Mouse (Mus musculus): Measurements from ENCODE around the gene Cherp. TPM values are rescaled to one million over a fixed set of nuclear protein-coding genes. Genes with fewer than 3 reads are reported as not detected.

The Cherp gene
- 45.6 and 49.4 TPM in 2 replicates for polyA plus RNA-seq (2015; fragmentation: Nextera tagmentation; extraction: Ambion mirVana)

DNA sequence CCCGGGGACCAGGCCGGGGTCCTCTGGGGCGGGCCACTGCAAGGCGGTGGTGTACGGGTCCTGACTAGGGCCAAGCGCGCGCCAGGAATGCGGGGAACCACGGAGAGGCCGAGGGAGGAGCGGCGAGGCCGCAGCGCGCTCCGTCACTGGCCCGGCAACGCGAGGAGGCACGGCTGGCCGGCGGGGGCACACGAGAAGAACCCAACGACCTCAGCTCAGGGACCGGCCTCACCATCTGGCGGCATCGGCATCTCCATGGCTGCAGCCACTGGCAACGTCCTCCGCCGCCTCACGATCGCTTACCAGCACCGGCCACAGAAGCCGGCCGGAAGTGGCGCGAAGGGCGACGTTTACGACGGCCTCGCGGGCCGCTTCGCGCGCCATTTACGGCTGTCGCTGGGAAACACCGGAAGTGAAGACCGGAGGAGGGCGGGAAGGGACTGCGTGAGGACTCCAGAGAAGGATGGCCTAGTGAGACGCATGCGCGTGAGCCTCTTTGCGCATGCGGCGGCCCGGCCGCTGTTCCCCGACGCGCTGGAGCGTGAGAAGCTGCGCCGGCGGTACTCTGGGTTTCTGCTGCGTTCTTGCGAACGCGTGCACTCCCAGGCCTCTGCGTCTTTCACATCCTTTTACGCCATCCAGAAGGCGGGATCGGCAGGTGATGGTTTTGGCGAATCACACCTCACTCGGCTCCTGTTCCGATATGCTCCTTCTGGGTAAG is at the start of gene Cherp:
Cherp (minus strand) TSS at position 401 of the 721 bp plus-strand sequence.
- Histone ChIP-seq H3K9ac (ENCODE audit: low read length) (peak within 1 kb of the TSS; percentile 94), H3K36me3 (ENCODE audit: control insufficient read depth, insufficient read depth, low read length) (peaks cover 28% of the 10 kb centered on the region), H3K27ac (ENCODE audit: low read length) (peak within 1 kb of the TSS; percentile 89), H3K4me1 (ENCODE audit: control insufficient read depth, insufficient read depth, low read length) (peaks cover 16% of the 10 kb centered on the region), H3K9me3 (replicated peaks; ENCODE audit: control insufficient read depth, low read length) (peaks cover 6% of the 10 kb centered on the region), H3K4me3 (replicated peaks; ENCODE audit: low read length) (peak within 1 kb of the TSS; percentile 95), H3K27me3 (ENCODE audit: control insufficient read depth, insufficient read depth, low read length) (no peaks in the 10 kb centered on the region), H3K4me2 (ENCODE audit: low read depth, low read length) (peak within 1 kb of the TSS; percentile 90)
- ATAC-seq (ENCODE audit: insufficient read depth, low FRiP score) = peak; percentile 96
- under 1% methylated on average over 80 of the region's 80 CpGs for WGBS

DNA sequence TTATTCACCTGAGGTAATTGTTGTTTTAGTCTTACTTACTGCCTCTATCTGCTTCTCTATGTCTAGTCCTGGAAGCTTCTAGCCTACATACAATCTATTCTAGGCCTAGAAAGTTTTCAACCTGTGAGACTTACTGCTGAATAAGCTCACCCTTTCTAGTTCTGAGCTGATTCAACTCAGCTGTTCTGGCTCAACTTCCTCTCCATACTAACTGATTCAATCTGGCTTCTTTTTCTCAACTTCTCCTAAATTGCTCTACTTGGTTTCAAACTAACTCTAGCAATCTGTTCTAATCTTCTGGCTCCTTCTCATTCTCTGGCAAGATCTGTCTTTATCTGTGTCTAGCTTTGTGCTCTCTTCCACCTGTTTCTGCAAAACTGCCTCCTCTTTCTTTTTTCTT is 46.9 kb upstream of the Cherp start:
- Histone ChIP-seq H3K9me3 (replicated peaks; ENCODE audit: control insufficient read depth, low read length) (no peaks in the 10 kb centered on the region), H3K36me3 (ENCODE audit: control insufficient read depth, insufficient read depth, low read length) (no peaks in the 10 kb centered on the region), H3K4me2 (ENCODE audit: low read depth, low read length) (no peak overlapping the region), H3K4me1 (ENCODE audit: control insufficient read depth, insufficient read depth, low read length) (peaks cover 6% of the 10 kb centered on the region; the same call in 1 of the 2 replicates), H3K27me3 (ENCODE audit: control insufficient read depth, insufficient read depth, low read length) (no peaks in the 10 kb centered on the region), H3K27ac (ENCODE audit: low read length) (no peak overlapping the region), H3K9ac (ENCODE audit: low read length) (no peak overlapping the region), H3K4me3 (replicated peaks; ENCODE audit: low read length) (no peak overlapping the region)
- no peak for ATAC-seq (ENCODE audit: insufficient read depth, low FRiP score)

DNA sequence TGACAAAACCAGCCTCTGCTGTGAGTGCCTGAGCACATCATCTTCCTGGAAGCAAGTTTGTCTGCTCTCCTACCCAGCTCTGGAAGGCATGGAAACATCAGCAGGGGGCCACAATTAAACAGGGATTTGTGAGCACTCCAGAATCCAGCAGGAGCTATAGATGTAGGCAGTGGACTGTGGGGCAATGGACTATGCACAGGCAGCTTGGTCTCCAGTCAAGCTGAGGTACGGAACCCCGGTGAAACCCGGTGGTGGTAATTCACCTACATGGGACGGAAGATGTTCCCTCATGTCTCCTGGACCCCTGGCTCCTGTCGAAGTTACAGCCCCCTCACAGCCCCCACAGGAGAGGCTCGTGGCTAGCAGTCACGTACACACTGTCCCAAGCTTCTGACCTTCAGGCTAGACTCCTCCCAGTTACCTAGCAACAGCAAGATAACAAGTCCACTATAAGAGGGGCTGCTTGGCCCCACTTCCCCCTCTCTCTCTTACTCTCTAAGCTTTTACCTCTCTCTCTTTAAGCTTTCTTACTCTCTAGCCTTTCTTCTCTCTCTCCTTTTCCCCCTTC is 42.5 kb upstream of the Cherp start:
- ATAC-seq (ENCODE audit: insufficient read depth, low FRiP score) = no peak
- Histone ChIP-seq H3K9ac (ENCODE audit: low read length) (no peak overlapping the region), H3K9me3 (replicated peaks; ENCODE audit: control insufficient read depth, low read length) (no peaks in the 10 kb centered on the region), H3K4me2 (ENCODE audit: low read depth, low read length) (no peak overlapping the region), H3K27ac (ENCODE audit: low read length) (no peak overlapping the region), H3K36me3 (ENCODE audit: control insufficient read depth, insufficient read depth, low read length) (no peaks in the 10 kb centered on the region), H3K27me3 (ENCODE audit: control insufficient read depth, insufficient read depth, low read length) (no peaks in the 10 kb centered on the region), H3K4me3 (replicated peaks; ENCODE audit: low read length) (no peak overlapping the region), H3K4me1 (ENCODE audit: control insufficient read depth, insufficient read depth, low read length) (peaks cover 9% of the 10 kb centered on the region)
- WGBS = 63% methylated on average over 7 of the region's 7 CpGs

DNA sequence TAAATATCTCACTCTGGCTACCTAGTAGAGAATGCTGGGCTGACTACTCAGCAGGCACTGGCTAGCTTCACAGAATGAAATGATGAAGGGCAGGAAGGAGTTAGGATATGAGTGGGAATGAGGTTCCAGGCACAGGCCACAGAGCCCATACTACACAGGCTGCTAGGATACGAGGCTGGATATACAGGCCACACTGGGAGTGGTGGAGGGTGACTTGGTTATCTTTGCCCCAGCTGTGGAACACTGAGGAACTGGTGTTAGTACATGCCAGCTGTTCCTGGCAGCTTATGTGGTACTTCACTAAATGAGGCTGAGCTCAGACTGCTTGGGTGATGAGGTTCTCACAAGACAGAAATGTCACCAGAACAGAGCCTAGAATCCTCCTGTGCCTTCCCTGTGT is 38.1 kb upstream of the Cherp start:
- Histone ChIP-seq H3K9me3 (replicated peaks; ENCODE audit: control insufficient read depth, low read length) (no peaks in the 10 kb centered on the region), H3K9ac (ENCODE audit: low read length) (no peak overlapping the region), H3K4me1 (ENCODE audit: control insufficient read depth, insufficient read depth, low read length) (peaks cover 6% of the 10 kb centered on the region; the same call in 1 of the 2 replicates), H3K27me3 (ENCODE audit: control insufficient read depth, insufficient read depth, low read length) (no peaks in the 10 kb centered on the region), H3K4me3 (replicated peaks; ENCODE audit: low read length) (no peak overlapping the region), H3K27ac (ENCODE audit: low read length) (no peak overlapping the region), H3K36me3 (ENCODE audit: control insufficient read depth, insufficient read depth, low read length) (no peaks in the 10 kb centered on the region), H3K4me2 (ENCODE audit: low read depth, low read length) (no peak overlapping the region)
- 74% methylated on average over 1 of the region's 1 CpGs for WGBS
- ATAC-seq (ENCODE audit: insufficient read depth, low FRiP score) = no peak

DNA sequence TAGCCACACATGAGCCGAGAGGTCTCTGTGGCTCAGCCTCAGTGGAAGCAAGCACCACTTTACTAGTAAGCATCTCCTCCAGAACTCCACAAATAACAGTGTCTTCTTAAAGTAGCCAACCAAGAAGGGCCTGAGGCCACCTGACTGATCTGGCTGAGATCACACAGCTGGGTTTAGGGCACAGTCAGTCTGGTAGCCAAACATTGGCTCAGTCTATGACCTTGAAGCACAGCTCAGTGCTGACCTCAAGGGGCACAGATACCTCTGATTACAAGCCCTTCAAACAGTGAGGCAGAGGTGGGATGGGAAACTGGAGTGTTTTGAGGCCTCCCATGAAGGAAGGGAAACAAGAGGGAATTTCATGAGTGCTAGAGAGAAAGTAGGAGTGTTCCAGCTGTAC is 37.6 kb upstream of the Cherp start:
- H3K27ac ChIP-seq (ENCODE audit: low read length) = no peak overlapping the region
- 85% methylated on average over 1 of the region's 1 CpGs for WGBS
- no peak overlapping the region for H3K4me3 ChIP-seq (replicated peaks; ENCODE audit: low read length)
- H3K4me2 ChIP-seq (ENCODE audit: low read depth, low read length) = no peak overlapping the region
- no peaks in the 10 kb centered on the region for H3K36me3 ChIP-seq (ENCODE audit: control insufficient read depth, insufficient read depth, low read length)
- ATAC-seq (ENCODE audit: insufficient read depth, low FRiP score) = no peak
- no peak overlapping the region for H3K9ac ChIP-seq (ENCODE audit: low read length)
- no peaks in the 10 kb centered on the region for H3K27me3 ChIP-seq (ENCODE audit: control insufficient read depth, insufficient read depth, low read length)
- no peaks in the 10 kb centered on the region for H3K9me3 ChIP-seq (replicated peaks; ENCODE audit: control insufficient read depth, low read length)
- peaks cover 6% of the 10 kb centered on the region; the same call in 1 of the 2 replicates for H3K4me1 ChIP-seq (ENCODE audit: control insufficient read depth, insufficient read depth, low read length)

DNA sequence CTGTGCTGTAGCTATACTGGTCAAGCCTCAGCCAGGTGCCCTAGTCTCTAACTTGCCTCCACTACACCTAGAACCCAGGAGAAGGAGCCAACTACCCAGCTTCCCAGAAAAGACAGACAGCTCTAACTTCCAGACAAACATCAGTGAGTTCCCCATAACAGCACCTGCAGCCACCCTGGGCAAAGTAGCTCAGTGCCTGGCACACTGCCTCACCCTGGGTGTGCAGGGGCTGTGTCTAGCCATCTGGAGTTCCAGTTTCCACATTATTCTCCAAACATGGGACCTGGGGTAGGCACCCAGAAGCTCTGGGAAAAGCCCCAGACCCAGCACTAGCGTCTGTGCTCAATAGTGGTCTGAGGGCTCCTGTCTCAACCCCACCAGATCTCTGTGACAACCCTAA is 32.5 kb upstream of the Cherp start:
- Histone ChIP-seq H3K4me1 (ENCODE audit: control insufficient read depth, insufficient read depth, low read length) (0 out of 2 replicates have a peak, but pooled peaks cover 8% of the 10 kb centered on the region), H3K4me3 (replicated peaks; ENCODE audit: low read length) (no peak overlapping the region), H3K9ac (ENCODE audit: low read length) (no peak overlapping the region), H3K36me3 (ENCODE audit: control insufficient read depth, insufficient read depth, low read length) (no peaks in the 10 kb centered on the region), H3K27me3 (ENCODE audit: control insufficient read depth, insufficient read depth, low read length) (no peaks in the 10 kb centered on the region), H3K4me2 (ENCODE audit: low read depth, low read length) (no peak overlapping the region), H3K9me3 (replicated peaks; ENCODE audit: control insufficient read depth, low read length) (no peaks in the 10 kb centered on the region), H3K27ac (ENCODE audit: low read length) (no peak overlapping the region)
- WGBS = 87% methylated on average over 1 of the region's 1 CpGs
- ATAC-seq (ENCODE audit: insufficient read depth, low FRiP score) = no peak

DNA sequence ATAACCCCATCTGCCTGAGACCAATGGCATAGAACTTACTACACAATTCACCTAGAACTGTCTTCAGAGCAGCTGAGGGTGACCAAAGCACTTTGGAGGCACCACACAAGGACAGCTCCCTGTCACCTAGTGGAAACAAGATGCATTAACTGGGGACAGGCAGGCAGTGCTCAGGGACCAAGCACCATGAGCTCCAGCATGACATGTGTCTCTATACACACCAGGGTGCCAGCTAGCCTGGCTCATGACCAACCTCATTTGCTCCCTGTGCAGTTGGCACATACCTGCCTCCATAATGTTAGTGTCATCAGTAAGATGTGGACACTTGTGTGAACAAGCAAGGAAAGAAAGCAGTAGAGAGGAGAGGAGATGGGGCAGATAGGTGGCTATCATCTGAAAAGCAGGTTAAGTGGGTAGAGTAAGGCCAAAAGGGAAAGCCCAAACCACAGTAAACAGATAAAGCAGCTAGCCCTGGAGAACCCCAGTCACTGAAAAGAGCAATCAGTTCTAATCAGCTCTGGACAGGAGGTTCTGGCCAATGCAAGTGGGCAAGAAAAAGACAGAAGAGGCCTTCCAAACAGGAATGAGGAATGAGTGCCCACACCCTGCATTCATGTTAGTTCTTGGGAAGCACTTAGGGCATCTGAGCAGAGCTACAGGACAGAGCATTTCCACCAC is 29.8 kb upstream of the Cherp start:
- ATAC-seq (ENCODE audit: insufficient read depth, low FRiP score) = no peak
- Histone ChIP-seq H3K9me3 (replicated peaks; ENCODE audit: control insufficient read depth, low read length) (no peaks in the 10 kb centered on the region), H3K4me3 (replicated peaks; ENCODE audit: low read length) (no peak overlapping the region), H3K36me3 (ENCODE audit: control insufficient read depth, insufficient read depth, low read length) (no peaks in the 10 kb centered on the region), H3K27me3 (ENCODE audit: control insufficient read depth, insufficient read depth, low read length) (no peaks in the 10 kb centered on the region), H3K4me1 (ENCODE audit: control insufficient read depth, insufficient read depth, low read length) (0 out of 2 replicates have a peak, but pooled peaks cover 8% of the 10 kb centered on the region), H3K9ac (ENCODE audit: low read length) (no peak overlapping the region), H3K27ac (ENCODE audit: low read length) (no peak overlapping the region), H3K4me2 (ENCODE audit: low read depth, low read length) (no peak overlapping the region)

DNA sequence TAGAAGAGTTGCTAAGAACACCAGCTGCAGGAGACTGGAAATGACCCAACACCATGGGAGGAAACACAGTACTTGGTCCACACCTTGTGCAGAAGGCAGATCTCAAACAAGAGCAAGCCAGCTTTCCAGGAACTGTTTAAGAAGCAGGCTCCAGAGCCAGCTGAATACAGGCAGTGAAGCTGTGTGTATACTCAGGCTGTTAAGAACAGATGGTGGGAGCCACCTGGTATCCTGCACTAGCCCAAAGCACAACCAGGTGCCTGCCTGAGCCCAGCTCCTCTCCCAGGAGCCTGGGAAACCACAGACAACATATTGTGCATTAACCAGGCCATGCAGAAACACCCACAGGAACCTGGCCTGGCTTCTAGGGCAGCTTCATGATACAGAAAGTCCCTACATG is 29.1 kb upstream of the Cherp start:
- no peak overlapping the region for H3K4me2 ChIP-seq (ENCODE audit: low read depth, low read length)
- no peak overlapping the region for H3K4me3 ChIP-seq (replicated peaks; ENCODE audit: low read length)
- ATAC-seq (ENCODE audit: insufficient read depth, low FRiP score) = no peak

DNA sequence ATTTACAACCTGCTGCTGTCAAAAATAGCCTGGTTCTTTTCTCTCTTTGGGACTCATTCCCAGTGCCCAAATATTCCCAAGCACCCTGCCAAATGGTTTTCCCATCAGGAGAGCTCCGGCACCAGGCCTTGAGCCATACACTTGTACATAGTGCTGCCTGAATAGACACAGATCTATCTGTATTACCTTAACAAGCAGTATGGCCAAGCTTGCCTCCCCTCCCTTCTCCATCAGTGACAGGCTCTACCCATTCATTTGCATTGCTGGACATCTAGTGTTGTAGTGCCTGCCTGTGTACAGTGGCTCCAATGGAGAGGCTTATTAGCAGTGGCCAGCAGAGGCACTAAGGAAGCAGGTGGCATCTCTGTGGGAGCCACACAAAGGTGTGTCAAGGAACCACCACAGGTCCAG is 25.5 kb upstream of the Cherp start:
- 0 out of 2 replicates have a peak, but pooled peaks cover 8% of the 10 kb centered on the region for H3K4me1 ChIP-seq (ENCODE audit: control insufficient read depth, insufficient read depth, low read length)
- H3K4me3 ChIP-seq (replicated peaks; ENCODE audit: low read length) = no peak overlapping the region
- peaks cover 5% of the 10 kb centered on the region; the same call in 1 of the 2 replicates for H3K36me3 ChIP-seq (ENCODE audit: control insufficient read depth, insufficient read depth, low read length)
- no peaks in the 10 kb centered on the region for H3K9me3 ChIP-seq (replicated peaks; ENCODE audit: control insufficient read depth, low read length)
- H3K27me3 ChIP-seq (ENCODE audit: control insufficient read depth, insufficient read depth, low read length) = no peaks in the 10 kb centered on the region
- H3K4me2 ChIP-seq (ENCODE audit: low read depth, low read length) = no peak overlapping the region
- H3K27ac ChIP-seq (ENCODE audit: low read length) = no peak overlapping the region
- no peak for ATAC-seq (ENCODE audit: insufficient read depth, low FRiP score)
- 85% methylated on average over 1 of the region's 1 CpGs for WGBS
- no peak overlapping the region for H3K9ac ChIP-seq (ENCODE audit: low read length)

More for the DNA sequence above, 29.1 kb upstream of the Cherp start:
- H3K9me3 ChIP-seq (replicated peaks; ENCODE audit: control insufficient read depth, low read length) = no peaks in the 10 kb centered on the region
- H3K4me1 ChIP-seq (ENCODE audit: control insufficient read depth, insufficient read depth, low read length) = 0 out of 2 replicates have a peak, but pooled peaks cover 8% of the 10 kb centered on the region
- no peaks in the 10 kb centered on the region for H3K27me3 ChIP-seq (ENCODE audit: control insufficient read depth, insufficient read depth, low read length)
- H3K36me3 ChIP-seq (ENCODE audit: control insufficient read depth, insufficient read depth, low read length) = no peaks in the 10 kb centered on the region
- H3K9ac ChIP-seq (ENCODE audit: low read length) = no peak overlapping the region
- H3K27ac ChIP-seq (ENCODE audit: low read length) = no peak overlapping the region
